Mouse (Mus musculus) ovary, adult 18-20 months (tissue): Measurements from ENCODE around the gene Bicra.

Experiments used
- DNase-seq: peaks from one replicate; pipeline ENCODE4 v3.0.0; 2022; ENCODE audit warnings: low spot score, mixed read lengths

Gene Bicra

GRCm38 (mm10) chr7:16048164-16048564, 443 bp upstream of the Bicra start:
- peak; percentile 95 for DNase-seq

- peak; percentile 56 for DNase-seq
Observed at GRCm38 (mm10) chr7:16046481-16047337, 1.0 kb downstream of the Bicra start.

- peak; percentile 46 for DNase-seq
Observed at GRCm38 (mm10) chr7:16046101-16046480, 1.6 kb downstream of the Bicra start.

GRCm38 (mm10) chr7:16045538-16045937, 2.2 kb downstream of the Bicra start:
- DNase-seq, result no peak

- no peak for DNase-seq
Observed at GRCm38 (mm10) chr7:16044531-16044930, 3.2 kb downstream of the Bicra start.

- no peak for DNase-seq
Observed at GRCm38 (mm10) chr7:16043861-16044435, 3.8 kb downstream of the Bicra start.

- DNase-seq, result no peak
Observed at GRCm38 (mm10) chr7:16042850-16043775, 4.6 kb downstream of the Bicra start.

GRCm38 (mm10) chr7:16041208-16041607, 6.5 kb downstream of the Bicra start:
- no peak for DNase-seq

- no peak for DNase-seq
Observed at GRCm38 (mm10) chr7:16039363-16039762, 8.4 kb downstream of the Bicra start.

GRCm38 (mm10) chr7:16036972-16037371, 10.7 kb downstream of the Bicra start:
- DNase-seq, result no peak

- no peak for DNase-seq
Observed at GRCm38 (mm10) chr7:16033580-16034461, 13.9 kb downstream of the Bicra start.

GRCm38 (mm10) chr7:16033059-16033458, 14.7 kb downstream of the Bicra start:
- DNase-seq, result no peak

GRCm38 (mm10) chr7:16031072-16031471, 16.6 kb downstream of the Bicra start:
- no peak for DNase-seq

- no peak for DNase-seq
Observed at GRCm38 (mm10) chr7:16028102-16028927, 19.4 kb downstream of the Bicra start.

- no peak for DNase-seq
Observed at GRCm38 (mm10) chr7:16024603-16025222, 23.0 kb downstream of the Bicra start.

GRCm38 (mm10) chr7:16019256-16020094, 28.2 kb downstream of the Bicra start:
- no peak for DNase-seq

GRCm38 (mm10) chr7:16018016-16018810, 29.5 kb downstream of the Bicra start:
- DNase-seq, result no peak

GRCm38 (mm10) chr7:16015384-16015783, 32.3 kb downstream of the Bicra start:
- DNase-seq, result no peak
